Mouse (Mus musculus) heart, adult 9 months (tissue): ENCODE results near the gene Elmo2.
A peak's percentile ranks its signal among the peaks of the same experiment; 100 is the strongest.

Source experiments
- DNase-seq, 2 experiments: peaks; one replicate each; pipeline ENCODE4 v3.0.0; 2022; ENCODE audit warnings: low spot score in 2 of 2

Elmo2 gene

GRCm38 (mm10) chr2:165326304-165327190 lies at the start of gene Elmo2:
Gene Elmo2 (minus strand): TSS chr2:165326479.
- peak; percentile 98 to 99 for DNase-seq

GRCm38 (mm10) chr2:165376001-165376400 lies 49.7 kb upstream of the Elmo2 start:
- DNase-seq = no peak

GRCm38 (mm10) chr2:165375478-165375877 lies 49.2 kb upstream of the Elmo2 start:
- DNase-seq = no peak

GRCm38 (mm10) chr2:165371066-165371465 lies 44.8 kb upstream of the Elmo2 start:
- no peak for DNase-seq

- no peak for DNase-seq
These were observed 44.1 kb upstream of the Elmo2 start for GRCm38 (mm10) chr2:165370348-165370747.

- DNase-seq = no peak
These were observed 42.2 kb upstream of the Elmo2 start, which contains the start of gene Zfp663 for GRCm38 (mm10) chr2:165368496-165368895. Gene Zfp663 (minus strand): TSS chr2:165368729.

GRCm38 (mm10) chr2:165367868-165368439 lies 41.7 kb upstream of the Elmo2 start:
- no peak for DNase-seq

GRCm38 (mm10) chr2:165367047-165367520 lies 40.8 kb upstream of the Elmo2 start:
- peak in 1 of 2 experiments; percentile 9 for DNase-seq

GRCm38 (mm10) chr2:165364334-165365091 lies 38.2 kb upstream of the Elmo2 start:
- DNase-seq = peak in 1 of 2 experiments; percentile 6

GRCm38 (mm10) chr2:165363282-165363681 lies 37.0 kb upstream of the Elmo2 start:
- DNase-seq = no peak

- peak; percentile 12 to 47 for DNase-seq
These were observed 34.6 kb upstream of the Elmo2 start for GRCm38 (mm10) chr2:165360861-165361260.

- no peak for DNase-seq
These were observed 25.7 kb upstream of the Elmo2 start for GRCm38 (mm10) chr2:165351828-165352513.

- DNase-seq = no peak
These were observed 23.2 kb upstream of the Elmo2 start for GRCm38 (mm10) chr2:165349466-165349865.

GRCm38 (mm10) chr2:165346180-165346579 lies 19.9 kb upstream of the Elmo2 start:
- no peak for DNase-seq

- no peak for DNase-seq
These were observed 10.9 kb upstream of the Elmo2 start for GRCm38 (mm10) chr2:165337191-165337590.

- DNase-seq = no peak
These were observed 6.4 kb upstream of the Elmo2 start for GRCm38 (mm10) chr2:165332610-165333210.

GRCm38 (mm10) chr2:165329703-165330102 lies 3.4 kb upstream of the Elmo2 start:
- no peak for DNase-seq

GRCm38 (mm10) chr2:165328746-165329145 lies 2.5 kb upstream of the Elmo2 start:
- no peak for DNase-seq

GRCm38 (mm10) chr2:165327386-165327785 lies 1.1 kb upstream of the Elmo2 start:
- DNase-seq = no peak

GRCm38 (mm10) chr2:165325521-165326303 lies 567 bp downstream of the Elmo2 start:
- DNase-seq = no peak
